Mouse (Mus musculus) colon, adult 2 months (tissue): ENCODE results near the gene Sf3b3. TPM values are rescaled to one million over a fixed set of nuclear protein-coding genes. Genes with fewer than 3 reads are reported as not detected.

Experiments
- polyA plus RNA-seq: library from polyadenylated mRNA; depleted of rRNA; stranded (reverse); fragments of >200 nt; gene quantifications from 2 replicates; pipeline ENCODE4 v1.2.3, GENCODE M21; 2012; rRNA removed

Sf3b3 gene
- polyA plus RNA-seq = 19.6 and 21.8 TPM in 2 replicates

DNA sequence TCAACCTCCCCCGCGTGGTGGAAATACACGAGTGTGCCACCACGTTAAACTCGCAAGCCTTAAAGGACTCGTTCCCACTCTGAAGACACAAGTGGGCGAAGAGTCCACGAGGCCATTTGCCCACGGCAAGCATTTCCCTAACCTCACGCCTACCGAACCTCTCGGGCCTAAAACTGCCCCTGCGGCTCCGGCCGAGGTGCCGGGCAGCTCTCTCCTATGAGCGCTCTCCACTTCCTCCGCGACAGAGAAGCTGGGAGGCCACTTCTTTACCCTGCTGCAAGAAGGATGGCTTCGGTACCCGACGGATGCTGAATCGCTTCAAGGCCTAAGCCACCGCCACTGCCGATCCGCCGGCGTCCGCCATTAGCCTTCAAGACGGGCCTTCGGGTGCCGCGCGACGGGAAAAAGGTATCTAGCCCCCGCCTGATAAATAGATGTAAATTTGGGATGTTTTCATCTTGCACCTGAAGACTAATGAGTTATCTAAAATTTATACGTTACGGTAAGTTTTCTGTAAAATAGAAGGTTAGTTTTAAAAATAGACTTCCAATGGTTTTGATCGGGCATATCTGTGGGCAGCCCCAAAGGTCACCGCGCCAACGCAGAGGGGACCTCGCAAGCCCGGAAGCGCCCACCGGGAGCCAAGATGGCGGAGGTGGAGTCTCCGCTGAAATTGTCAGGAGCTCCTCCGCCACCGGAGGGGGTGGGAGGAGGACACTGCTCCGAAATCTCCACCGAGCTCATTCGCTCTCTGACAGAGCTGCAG, at the start of gene Sf3b3, which contains the start of gene Cog4:
Sf3b3 (minus strand) TSS at position 383 of the 766 bp plus-strand sequence.
Cog4 (plus strand) TSS at position 196 of the 766 bp plus-strand sequence.

DNA sequence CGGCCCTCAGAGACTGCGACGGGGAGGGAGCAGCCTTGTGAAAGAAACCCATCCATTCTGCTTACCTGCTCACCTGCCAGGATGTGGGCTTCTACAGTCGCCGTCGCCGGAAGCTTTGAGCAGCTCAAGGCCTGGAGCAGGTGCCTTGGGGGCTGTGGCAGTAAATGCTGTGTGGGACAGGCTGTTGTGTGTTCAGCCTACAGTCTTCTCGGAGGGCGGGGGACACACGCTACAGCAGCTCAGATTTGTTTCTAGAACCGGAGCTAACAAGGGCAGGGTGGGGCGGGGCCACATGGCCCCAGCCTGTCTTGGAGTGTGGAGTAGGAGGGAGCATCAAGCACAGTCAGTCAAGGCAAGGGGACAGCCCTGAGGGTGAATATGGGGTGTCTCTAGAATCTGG, 40.9 kb downstream of the Sf3b3 start, which contains the start of gene Il34:
Il34 (minus strand) TSS at position 256 of the 400 bp plus-strand sequence.

Other genes with a start within 250 kb of the Sf3b3 start
- 29.8 and 30.8 TPM in 2 replicates for gene Vac14, start 228.2 kb downstream of the Sf3b3 start, polyA plus RNA-seq
- gene Mtss1l, start 125.3 kb downstream of the Sf3b3 start, polyA plus RNA-seq = 57.3 and 58.0 TPM in 2 replicates
- gene Il34, start 40.9 kb downstream of the Sf3b3 start, polyA plus RNA-seq = 24.9 and 32.0 TPM in 2 replicates
- gene Cog4, start 187 bp downstream of the Sf3b3 start, polyA plus RNA-seq = 23.2 and 23.5 TPM in 2 replicates
- 54.5 and 54.9 TPM in 2 replicates for gene Fuk, start 55.7 kb upstream of the Sf3b3 start, polyA plus RNA-seq
- gene St3gal2, start 73.1 kb upstream of the Sf3b3 start, polyA plus RNA-seq = 15.0 and 16.4 TPM in 2 replicates
- gene Ddx19a, start 151.0 kb upstream of the Sf3b3 start, polyA plus RNA-seq = 11.0 and 15.1 TPM in 2 replicates
- gene Ddx19b, start 185.0 kb upstream of the Sf3b3 start, polyA plus RNA-seq = 2.3 and 2.8 TPM in 2 replicates
- gene Aars, start 186.4 kb upstream of the Sf3b3 start, polyA plus RNA-seq = 21.5 and 24.6 TPM in 2 replicates
- gene Exosc6, start 209.6 kb upstream of the Sf3b3 start, polyA plus RNA-seq = 83.8 and 109 TPM in 2 replicates
- not detected in 2 replicates for gene Clec18a, start 245.6 kb upstream of the Sf3b3 start, polyA plus RNA-seq
- 12.6 and 15.7 TPM in 2 replicates for gene Pdpr, start 247.8 kb upstream of the Sf3b3 start, polyA plus RNA-seq